Mouse (Mus musculus) stomach, postnatal 0 days (tissue): ENCODE results near the gene Trpc5.

Source experiments
- CTCF ChIP-seq: IDR thresholded peaks from 2 replicates; pipeline ENCODE4 v1.5.1; 2016; ENCODE audit warnings: antibody characterized with exemption, low read depth, mild to moderate bottlenecking, moderate library complexity
- EP300 ChIP-seq: optimal IDR thresholded peaks from 2 replicates; pipeline ENCODE3; 2016; ENCODE audit warnings: antibody characterized with exemption

DNA sequence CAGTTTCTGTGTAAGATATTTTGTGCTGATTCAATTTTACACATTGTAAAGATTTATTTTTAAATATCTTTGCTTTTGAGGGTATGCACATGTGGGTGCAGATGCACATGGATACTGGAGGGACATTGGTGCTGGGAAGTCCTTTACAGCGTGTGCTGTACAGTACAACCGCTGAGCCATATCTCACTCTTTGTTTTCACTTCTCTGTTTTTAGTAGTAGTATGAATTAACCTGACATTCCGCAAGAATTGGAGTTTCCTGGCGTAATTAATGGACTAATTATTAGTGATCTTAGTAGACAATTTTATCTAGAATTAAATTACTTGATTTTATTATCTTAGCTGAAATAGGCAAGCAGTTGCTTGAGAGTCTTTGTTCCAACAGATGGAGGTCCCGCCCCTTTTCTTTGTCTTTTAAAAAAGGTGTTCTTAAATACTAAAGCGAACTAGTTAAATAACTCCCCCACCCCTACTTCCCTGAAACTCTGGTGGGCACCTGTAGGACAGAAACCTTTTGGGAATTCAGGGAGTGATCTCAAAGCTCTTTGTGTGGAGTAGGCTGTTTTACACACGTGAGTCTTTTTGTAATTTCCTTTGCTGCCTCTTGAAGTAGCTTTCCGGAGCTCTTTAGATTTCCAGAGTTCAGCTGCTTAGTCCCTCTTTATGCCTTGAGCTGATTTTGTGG, 352.5 kb downstream of the Trpc5 start:
- no peak for TF ChIP-seq CTCF
- TF ChIP-seq EP300, result no peak
